Mouse (Mus musculus) 416B (cell line): ENCODE measurements at regions not wholly inside any gene's neighbourhood (a gene's known extent, or its start where the extent isn't known, plus 50 kb on each side); places are given as distances from the start of the nearest gene placed in this dataset.
A peak's percentile ranks its signal among the peaks of the same experiment; 100 is the strongest.

Source experiments
- DNase-seq: peaks from one replicate; pipeline ENCODE4 v3.0.0; 2011; ENCODE audit warnings: low read depth

DNA sequence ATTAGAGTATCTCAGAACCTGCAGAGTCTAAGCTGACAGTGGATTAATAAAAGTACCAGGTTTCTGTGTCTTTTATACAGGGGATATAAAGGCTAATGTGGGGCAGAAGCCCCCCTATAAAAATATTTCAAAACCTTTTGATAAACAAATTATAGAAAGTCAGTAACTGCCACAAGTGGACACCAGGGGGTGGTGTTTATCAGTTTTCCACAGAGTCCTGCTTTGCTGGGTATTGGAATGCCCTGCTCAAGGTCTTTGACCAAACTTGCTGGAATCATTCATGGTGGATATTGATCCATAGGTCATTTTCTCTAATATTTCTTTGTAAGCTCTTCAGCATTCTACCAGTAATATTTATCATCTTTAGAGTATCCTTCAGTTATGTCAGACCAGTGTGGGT lies 51.4 kb downstream of the Scgb1b24 start:
- peak; percentile 8 for DNase-seq
